Mouse (Mus musculus): ENCODE measurements around the gene D730048I06Rik.
"Not testable (repeated sequence)": the region's sequence is repeated elsewhere in the genome, so short reads cannot be mapped to it uniquely, and the experiment has no call there.

D730048I06Rik gene

GRCm38 (mm10) chr9:35790001-35790400 is at the start of gene D730048I06Rik, which contains the start of gene Gm27235:
D730048I06Rik (minus strand) TSS chr9:35790112.
Gm27235 (minus strand) TSS chr9:35790101.
- no peak for DNase-seq (ENCODE audit: low spot score in 2 of 2)

GRCm38 (mm10) chr9:35817881-35818280 is 28.0 kb upstream of the D730048I06Rik start:
- DNase-seq (ENCODE audit: low spot score in 2 of 2): not testable (repeated sequence)

GRCm38 (mm10) chr9:35798146-35798545 is 8.2 kb upstream of the D730048I06Rik start:
- DNase-seq (ENCODE audit: low spot score in 2 of 2): no peak

GRCm38 (mm10) chr9:35778009-35778408 is 11.9 kb downstream of the D730048I06Rik start, which contains the start of gene Gm17727:
Gm17727 (minus strand) TSS chr9:35778109.
- no peak for DNase-seq (ENCODE audit: low spot score in 2 of 2)

- no peak for DNase-seq (ENCODE audit: low spot score in 2 of 2)
Observed at GRCm38 (mm10) chr9:35756843-35757242, 33.1 kb downstream of the D730048I06Rik start.

- no peak for DNase-seq (ENCODE audit: low spot score in 2 of 2)
Observed at GRCm38 (mm10) chr9:35740749-35741148, 49.2 kb downstream of the D730048I06Rik start, which contains the start of gene Gm17677. Gm17677 (plus strand) TSS chr9:35741049.

All from natural killer cell, adult 2 months (primary cell).